Mouse (Mus musculus): ENCODE data around the gene Irf2bp1. TPM values are rescaled to one million over a fixed set of nuclear protein-coding genes. Genes with fewer than 3 reads are reported as not detected.

Gene Irf2bp1
- polyA plus RNA-seq, 1 experiment from 2014 or later = 28.6 TPM

DNA sequence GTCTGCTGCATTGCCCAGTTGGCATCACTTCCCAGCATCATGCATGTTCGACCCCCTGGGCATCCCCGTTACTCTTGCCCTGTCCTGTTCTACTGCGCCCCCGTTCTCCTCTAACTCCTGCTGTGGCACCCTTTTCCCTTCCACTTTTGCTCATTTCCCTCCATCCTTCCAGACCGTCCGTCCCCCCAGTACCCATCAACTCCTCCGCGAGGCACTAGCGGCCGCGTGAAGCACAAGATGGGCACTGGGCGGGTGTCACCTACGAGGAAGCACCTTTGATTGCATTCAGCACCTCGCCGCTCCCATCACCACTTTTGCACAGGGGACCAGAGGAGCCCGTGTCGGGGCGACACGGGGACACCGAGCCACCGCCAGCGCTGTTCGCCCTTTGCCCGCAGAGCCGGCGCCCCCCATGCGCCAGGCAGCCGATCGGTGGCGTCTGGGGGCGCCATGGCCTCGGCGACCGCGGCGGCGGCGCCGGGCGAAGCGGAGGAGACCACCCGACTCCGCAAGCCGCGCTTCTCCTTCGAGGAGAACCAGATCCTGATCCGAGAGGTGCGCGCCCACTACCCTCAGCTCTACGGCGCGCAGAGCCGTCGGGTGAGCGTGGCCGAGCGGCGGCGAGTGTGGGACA lies 12.1 kb upstream of the Irf2bp1 start:
- Histone ChIP-seq H3K9ac (ENCODE audit: low read depth, low read length) (peak overlapping the region; percentile 58), H3K9me3 (ENCODE audit: control insufficient read depth, low read length) (no peaks in the 10 kb centered on the region), H3K27ac (ENCODE audit: low read depth, low read length) (no peak overlapping the region), H3K4me1 (ENCODE audit: control insufficient read depth, insufficient read depth, low read length) (peaks cover 9% of the 10 kb centered on the region; the same call in 1 of the 2 replicates), H3K27me3 (ENCODE audit: control insufficient read depth, insufficient read depth, low read length) (peaks cover 8% of the 10 kb centered on the region), H3K4me2 (replicated peaks; ENCODE audit: low read depth, low read length) (peak overlapping the region; percentile 84), H3K36me3 (ENCODE audit: control insufficient read depth, insufficient read depth, low read length) (0 out of 2 replicates have a peak, but pooled peaks cover 4% of the 10 kb centered on the region), H3K4me3 (ENCODE audit: low read length) (peak overlapping the region; percentile 52)
- 1% methylated on average over 58 of the region's 59 CpGs for WGBS
- ATAC-seq (ENCODE audit: low FRiP score, low TSS enrichment) = peak; percentile 1; the same call in 1 of the 2 replicates

GRCm38 (mm10) chr7:18992294-18992675 lies 11.6 kb upstream of the Irf2bp1 start:
- ATAC-seq (ENCODE audit: low FRiP score, low TSS enrichment) = no peak
- H3K27ac ChIP-seq (ENCODE audit: low read depth, low read length) = no peak overlapping the region
- peaks cover 9% of the 10 kb centered on the region; the same call in 1 of the 2 replicates for H3K4me1 ChIP-seq (ENCODE audit: control insufficient read depth, insufficient read depth, low read length)
- H3K36me3 ChIP-seq (ENCODE audit: control insufficient read depth, insufficient read depth, low read length) = 0 out of 2 replicates have a peak, but pooled peaks cover 4% of the 10 kb centered on the region
- peak overlapping the region; percentile 58 for H3K9ac ChIP-seq (ENCODE audit: low read depth, low read length)
- H3K27me3 ChIP-seq (ENCODE audit: control insufficient read depth, insufficient read depth, low read length) = peaks cover 8% of the 10 kb centered on the region
- H3K9me3 ChIP-seq (ENCODE audit: control insufficient read depth, low read length) = no peaks in the 10 kb centered on the region
- peak overlapping the region; percentile 84 for H3K4me2 ChIP-seq (replicated peaks; ENCODE audit: low read depth, low read length)
- 3% methylated on average over 31 of the region's 31 CpGs for WGBS
- peak overlapping the region; percentile 52 for H3K4me3 ChIP-seq (ENCODE audit: low read length)

DNA sequence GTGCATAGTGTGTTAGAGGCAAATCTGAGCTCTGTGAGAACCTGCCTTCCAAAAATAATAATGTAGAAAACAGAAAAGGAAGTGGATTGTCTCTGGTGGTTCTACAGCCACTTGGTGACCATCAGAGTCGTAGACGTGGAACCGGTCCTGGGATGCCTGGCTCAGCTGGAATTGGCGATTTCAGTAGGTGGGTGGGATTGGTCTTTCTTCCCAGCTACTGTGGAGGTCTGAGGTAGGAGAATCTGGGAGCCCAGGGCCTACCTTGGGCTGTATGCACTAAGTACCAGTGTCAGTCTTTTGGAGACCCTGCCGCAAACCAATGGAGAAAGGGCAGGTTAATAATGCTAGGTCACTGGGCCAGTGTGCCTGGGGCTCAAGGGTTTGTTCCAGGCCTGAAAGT lies 10.8 kb upstream of the Irf2bp1 start:
- no peak overlapping the region for H3K4me2 ChIP-seq (replicated peaks; ENCODE audit: low read depth, low read length)
- 0 out of 2 replicates have a peak, but pooled peaks cover 4% of the 10 kb centered on the region for H3K36me3 ChIP-seq (ENCODE audit: control insufficient read depth, insufficient read depth, low read length)
- peaks cover 8% of the 10 kb centered on the region for H3K27me3 ChIP-seq (ENCODE audit: control insufficient read depth, insufficient read depth, low read length)
- no peak for ATAC-seq (ENCODE audit: low FRiP score, low TSS enrichment)
- no peak overlapping the region for H3K27ac ChIP-seq (ENCODE audit: low read depth, low read length)
- H3K4me3 ChIP-seq (ENCODE audit: low read length) = peak overlapping the region; percentile 52; the same call in 1 of the 2 replicates
- H3K4me1 ChIP-seq (ENCODE audit: control insufficient read depth, insufficient read depth, low read length) = peaks cover 9% of the 10 kb centered on the region; the same call in 1 of the 2 replicates
- WGBS = 82% methylated on average over 5 of the region's 5 CpGs
- no peaks in the 10 kb centered on the region for H3K9me3 ChIP-seq (ENCODE audit: control insufficient read depth, low read length)
- H3K9ac ChIP-seq (ENCODE audit: low read depth, low read length) = no peak overlapping the region

DNA sequence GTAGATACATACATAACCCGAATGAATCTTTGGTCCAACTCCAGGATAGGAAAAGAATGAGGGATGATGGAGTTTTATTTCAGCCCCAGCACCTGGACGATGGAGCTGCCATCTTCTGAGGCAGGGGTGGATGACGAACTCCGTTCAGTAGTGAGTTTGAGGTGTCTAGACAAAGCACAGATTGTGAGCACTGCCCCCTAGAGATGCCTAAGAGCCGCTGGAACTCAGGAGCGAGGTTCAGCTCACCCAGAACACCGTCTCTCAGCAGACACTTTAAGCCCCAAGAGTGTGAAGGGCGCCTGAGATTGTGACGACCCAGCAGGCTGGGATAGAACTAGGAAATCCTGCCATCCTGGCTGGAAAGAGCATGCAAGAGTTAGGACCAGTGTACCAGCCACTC lies 5.0 kb upstream of the Irf2bp1 start:
- Histone ChIP-seq H3K4me3 (ENCODE audit: low read length) (no peak overlapping the region), H3K9me3 (ENCODE audit: control insufficient read depth, low read length) (no peaks in the 10 kb centered on the region), H3K36me3 (ENCODE audit: control insufficient read depth, insufficient read depth, low read length) (no peaks in the 10 kb centered on the region), H3K27ac (ENCODE audit: low read depth, low read length) (no peak overlapping the region), H3K27me3 (ENCODE audit: control insufficient read depth, insufficient read depth, low read length) (no peaks in the 10 kb centered on the region), H3K4me2 (replicated peaks; ENCODE audit: low read depth, low read length) (no peak overlapping the region), H3K4me1 (ENCODE audit: control insufficient read depth, insufficient read depth, low read length) (peaks cover 11% of the 10 kb centered on the region), H3K9ac (ENCODE audit: low read depth, low read length) (no peak overlapping the region)
- WGBS = 45% methylated on average over 9 of the region's 9 CpGs
- ATAC-seq (ENCODE audit: low FRiP score, low TSS enrichment) = no peak

- Histone ChIP-seq H3K9me3 (ENCODE audit: control insufficient read depth, low read length) (no peaks in the 10 kb centered on the region), H3K4me2 (replicated peaks; ENCODE audit: low read depth, low read length) (peak overlapping the region; percentile 65), H3K27ac (ENCODE audit: low read depth, low read length) (0 out of 2 replicates have a peak overlapping the region, but pooled peaks have one; percentile 47), H3K9ac (ENCODE audit: low read depth, low read length) (peak overlapping the region; percentile 65), H3K4me1 (ENCODE audit: control insufficient read depth, insufficient read depth, low read length) (peaks cover 19% of the 10 kb centered on the region), H3K27me3 (ENCODE audit: control insufficient read depth, insufficient read depth, low read length) (no peaks in the 10 kb centered on the region), H3K4me3 (ENCODE audit: low read length) (peak overlapping the region; percentile 44), H3K36me3 (ENCODE audit: control insufficient read depth, insufficient read depth, low read length) (peaks cover 4% of the 10 kb centered on the region)
- 49% methylated on average over 10 of the region's 10 CpGs for WGBS
- no peak for ATAC-seq (ENCODE audit: low FRiP score, low TSS enrichment)
Observed at GRCm38 (mm10) chr7:19000421-19000820, 3.4 kb upstream of the Irf2bp1 start.

DNA sequence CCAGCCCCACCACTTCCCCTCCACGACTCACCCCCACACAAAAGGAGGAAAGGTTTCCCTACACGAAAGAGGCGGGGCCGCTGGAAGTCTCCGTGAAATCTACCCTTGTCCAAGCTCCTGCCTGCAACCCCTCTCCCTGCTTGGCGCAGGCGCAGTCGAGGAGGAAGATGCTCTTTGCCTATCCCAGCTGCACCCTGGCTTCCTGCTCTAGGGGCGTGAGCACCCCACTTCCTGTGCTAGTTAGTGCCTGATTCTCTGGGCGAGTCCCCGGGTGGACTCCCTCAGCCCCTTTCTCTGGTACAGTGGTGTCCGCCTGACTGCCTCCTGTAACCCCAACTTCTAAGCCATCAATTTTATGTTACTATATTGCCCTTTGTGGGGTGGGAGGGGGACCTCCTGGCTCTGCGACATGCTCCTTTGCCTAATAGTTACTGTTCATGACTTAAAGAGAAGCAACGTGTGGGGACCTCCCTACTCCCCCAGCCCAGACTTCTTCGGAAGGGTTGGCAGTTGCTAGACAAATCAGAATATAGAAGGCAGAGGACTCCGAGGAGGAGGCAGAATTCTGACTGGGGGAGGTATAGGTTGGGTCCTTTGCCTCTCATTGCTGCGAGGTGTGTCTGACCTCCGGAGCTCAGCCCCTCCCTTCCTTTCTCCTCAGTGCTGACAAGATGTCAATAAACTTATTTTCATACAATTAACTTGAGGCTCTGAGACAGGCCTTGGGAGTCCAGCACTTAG lies 2.6 kb upstream of the Irf2bp1 start:
- H3K4me3 ChIP-seq (ENCODE audit: low read length) = peak overlapping the region; percentile 44
- peak overlapping the region; percentile 47; the same call in 1 of the 2 replicates for H3K27ac ChIP-seq (ENCODE audit: low read depth, low read length)
- peaks cover 13% of the 10 kb centered on the region for H3K36me3 ChIP-seq (ENCODE audit: control insufficient read depth, insufficient read depth, low read length)
- H3K4me2 ChIP-seq (replicated peaks; ENCODE audit: low read depth, low read length) = peak overlapping the region; percentile 65
- no peaks in the 10 kb centered on the region for H3K9me3 ChIP-seq (ENCODE audit: control insufficient read depth, low read length)
- H3K27me3 ChIP-seq (ENCODE audit: control insufficient read depth, insufficient read depth, low read length) = no peaks in the 10 kb centered on the region
- WGBS = 20% methylated on average over 18 of the region's 18 CpGs
- H3K4me1 ChIP-seq (ENCODE audit: control insufficient read depth, insufficient read depth, low read length) = peaks cover 27% of the 10 kb centered on the region
- 0 out of 2 replicates have a peak, but pooled peaks have one; percentile 13 for ATAC-seq (ENCODE audit: low FRiP score, low TSS enrichment)
- H3K9ac ChIP-seq (ENCODE audit: low read depth, low read length) = peak overlapping the region; percentile 65

DNA sequence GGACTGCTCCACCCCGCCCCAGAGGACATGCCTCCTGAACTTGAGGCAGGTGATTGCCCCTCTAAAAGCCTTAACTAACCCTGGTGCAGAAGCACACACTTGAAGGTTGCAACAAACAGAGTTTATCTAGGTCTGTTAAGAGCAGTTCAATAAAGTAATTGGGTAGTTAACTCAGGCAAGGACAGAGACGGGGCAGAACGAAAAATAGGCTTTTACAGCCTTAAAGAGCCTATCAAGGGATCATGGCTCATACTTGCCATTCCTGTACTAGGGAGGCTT lies 2.1 kb upstream of the Irf2bp1 start:
- no peak overlapping the region for H3K9ac ChIP-seq (ENCODE audit: low read depth, low read length)
- no peaks in the 10 kb centered on the region for H3K9me3 ChIP-seq (ENCODE audit: control insufficient read depth, low read length)
- H3K27ac ChIP-seq (ENCODE audit: low read depth, low read length) = peak overlapping the region; percentile 44
- H3K4me3 ChIP-seq (ENCODE audit: low read length) = no peak overlapping the region
- no peak for ATAC-seq (ENCODE audit: low FRiP score, low TSS enrichment)
- H3K4me2 ChIP-seq (replicated peaks; ENCODE audit: low read depth, low read length) = peak overlapping the region; percentile 65; the same call in 1 of the 2 replicates
- H3K36me3 ChIP-seq (ENCODE audit: control insufficient read depth, insufficient read depth, low read length) = peaks cover 15% of the 10 kb centered on the region
- 31% methylated on average over 3 of the region's 3 CpGs for WGBS
- no peaks in the 10 kb centered on the region for H3K27me3 ChIP-seq (ENCODE audit: control insufficient read depth, insufficient read depth, low read length)
- H3K4me1 ChIP-seq (ENCODE audit: control insufficient read depth, insufficient read depth, low read length) = peaks cover 31% of the 10 kb centered on the region

- Histone ChIP-seq H3K4me3 (ENCODE audit: low read length) (peak overlapping the region; percentile 42; the same call in 1 of the 2 replicates), H3K36me3 (ENCODE audit: control insufficient read depth, insufficient read depth, low read length) (peaks cover 19% of the 10 kb centered on the region), H3K4me2 (replicated peaks; ENCODE audit: low read depth, low read length) (peak overlapping the region; percentile 59), H3K9ac (ENCODE audit: low read depth, low read length) (peak overlapping the region; percentile 66; the same call in 1 of the 2 replicates), H3K27ac (ENCODE audit: low read depth, low read length) (peak overlapping the region; percentile 44), H3K4me1 (ENCODE audit: control insufficient read depth, insufficient read depth, low read length) (peaks cover 35% of the 10 kb centered on the region), H3K9me3 (ENCODE audit: control insufficient read depth, low read length) (no peaks in the 10 kb centered on the region), H3K27me3 (ENCODE audit: control insufficient read depth, insufficient read depth, low read length) (no peaks in the 10 kb centered on the region)
- WGBS = 23% methylated on average over 4 of the region's 4 CpGs
- ATAC-seq (ENCODE audit: low FRiP score, low TSS enrichment) = no peak
Observed at GRCm38 (mm10) chr7:19002115-19002514, 1.7 kb upstream of the Irf2bp1 start.
